Mouse (Mus musculus) layer of hippocampus, adult 18-20 months (tissue): ENCODE measurements around the gene Samsn1. TPM values are rescaled to one million over a fixed set of nuclear protein-coding genes. Genes with fewer than 3 reads are reported as not detected.

ENCODE experiments used
- DNase-seq, 2 experiments: peaks; one replicate each; pipeline ENCODE4 v3.0.0; 2022; ENCODE audit warnings: low spot score in 2 of 2
- long read RNA-seq: library from polyadenylated mRNA; stranded (forward); transcript quantifications from one replicate; pipeline ENCODE4 v2.0.0, GENCODE M21; 2021
- total RNA-seq, 2 experiments: library from RNA; stranded (reverse); gene quantifications; 2 replicates each; pipeline ENCODE4 v1.2.3; 2021

Samsn1 gene
- 1 to 10 TPM; 1.2 to 1.5 TPM for total RNA-seq
- long read RNA-seq, result 0 reads

- no peak for DNase-seq
Observed at GRCm38 (mm10) chr16:76022181-76022580, at the start of gene Samsn1. Gene Samsn1, minus strand, starts transcription at chr16:76022281.

- DNase-seq, result no peak
Observed at GRCm38 (mm10) chr16:76066082-76066635, 44.1 kb upstream of the Samsn1 start.

GRCm38 (mm10) chr16:76054976-76055375, 32.9 kb upstream of the Samsn1 start:
- no peak for DNase-seq

GRCm38 (mm10) chr16:76054079-76054478, 32.0 kb upstream of the Samsn1 start:
- DNase-seq, result no peak

GRCm38 (mm10) chr16:76053537-76053936, 31.5 kb upstream of the Samsn1 start:
- DNase-seq, result no peak

GRCm38 (mm10) chr16:76047066-76047465, 25.0 kb upstream of the Samsn1 start:
- no peak for DNase-seq

GRCm38 (mm10) chr16:76040319-76040945, 18.4 kb upstream of the Samsn1 start:
- DNase-seq, result no peak

- no peak for DNase-seq
Observed at GRCm38 (mm10) chr16:76019164-76019563, 2.9 kb downstream of the Samsn1 start.

GRCm38 (mm10) chr16:76003812-76004389, 18.2 kb downstream of the Samsn1 start:
- DNase-seq, result no peak

- no peak for DNase-seq
Observed at GRCm38 (mm10) chr16:76002870-76003572, 19.1 kb downstream of the Samsn1 start.

GRCm38 (mm10) chr16:76002287-76002686, 19.8 kb downstream of the Samsn1 start:
- DNase-seq, result no peak

GRCm38 (mm10) chr16:76001788-76002187, 20.3 kb downstream of the Samsn1 start:
- DNase-seq, result no peak

- peak; percentile 16 to 30 for DNase-seq
Observed at GRCm38 (mm10) chr16:76000127-76000526, 22.0 kb downstream of the Samsn1 start.

GRCm38 (mm10) chr16:75990173-75990572, 31.9 kb downstream of the Samsn1 start:
- DNase-seq, result no peak

- no peak for DNase-seq
Observed at GRCm38 (mm10) chr16:75983831-75984230, 38.2 kb downstream of the Samsn1 start.

- DNase-seq, result no peak
Observed at GRCm38 (mm10) chr16:75979381-75979780, 42.7 kb downstream of the Samsn1 start.

GRCm38 (mm10) chr16:75977798-75978197, 44.3 kb downstream of the Samsn1 start:
- DNase-seq, result no peak

- no peak for DNase-seq
Observed at GRCm38 (mm10) chr16:75975682-75976332, 46.3 kb downstream of the Samsn1 start.

- no peak for DNase-seq
Observed at GRCm38 (mm10) chr16:75970266-75970998, 51.6 kb downstream of the Samsn1 start.

GRCm38 (mm10) chr16:75962021-75962420, 60.1 kb downstream of the Samsn1 start:
- no peak for DNase-seq

- no peak for DNase-seq
Observed at GRCm38 (mm10) chr16:75961487-75961886, 60.6 kb downstream of the Samsn1 start.
